8 mouse cellular contexts compared by ENCODE assay signal in genomic region chr2:156614258-156614556, GRCm38 (mm10). TPM values are rescaled to one million over a fixed set of nuclear protein-coding genes. Genes with fewer than 3 reads are reported as not detected.
DNase-seq lines count a peak whose midpoint lies in the region; ATAC-seq and TF ChIP-seq lines count a peak whose summit lies in the region.

No protein-coding gene starts in this region.

- H3K36me3 ChIP-seq in heart, postnatal 0 days (replicated peaks; ENCODE audit: control insufficient read depth, insufficient read depth, low read length): no peaks in the 10 kb centered on the region
- H3K36me3 ChIP-seq in midbrain, embryonic 13.5 days: no peaks in the 10 kb centered on the region

- WGBS in heart, postnatal 0 days: under 1% methylated on average over 18 of the region's 18 CpGs
- 0% methylated on average over 18 of the region's 18 CpGs for WGBS in midbrain, embryonic 13.5 days

- peak overlapping the region; percentile 98 for H3K4me2 ChIP-seq in heart, postnatal 0 days (ENCODE audit: low read depth, low read length)
- H3K4me2 ChIP-seq in midbrain, embryonic 13.5 days (replicated peaks): peak overlapping the region; percentile 97

- H3K4me1 ChIP-seq in heart, postnatal 0 days (ENCODE audit: control insufficient read depth, insufficient read depth): peaks cover 14% of the 10 kb centered on the region
- H3K4me1 ChIP-seq in midbrain, embryonic 13.5 days (replicated peaks): peaks cover 30% of the 10 kb centered on the region

- H3K27ac ChIP-seq in gastrocnemius, adult 2 months: no peak overlapping the region
- H3K27ac ChIP-seq in heart, postnatal 0 days (ENCODE audit: low read depth): no peak overlapping the region
- H3K27ac ChIP-seq in midbrain, embryonic 13.5 days: peak overlapping the region; percentile 53

- no peak for ATAC-seq in heart, postnatal 0 days (ENCODE audit: insufficient read depth, low read depth)
- peak; percentile 22 for ATAC-seq in midbrain, embryonic 13.5 days

- intact Hi-C loops in gastrocnemius, adult 2 months (cut with DNase I): no loop called here
- intact Hi-C loops in gastrocnemius, postnatal 14 days (cut with DNase I; ENCODE audit: low total_unique reads): no loop called here

- peak overlapping the region; percentile 81 for H3K4me3 ChIP-seq in gastrocnemius, adult 2 months
- H3K4me3 ChIP-seq in heart, postnatal 0 days (ENCODE audit: low read depth, low read length): peak overlapping the region; percentile 70
- peak overlapping the region; percentile 84 for H3K4me3 ChIP-seq in midbrain, embryonic 13.5 days (replicated peaks)

- H3K27me3 ChIP-seq in heart, postnatal 0 days (ENCODE audit: control insufficient read depth, insufficient read depth, low read length): peaks cover 79% of the 10 kb centered on the region
- peaks cover 66% of the 10 kb centered on the region for H3K27me3 ChIP-seq in midbrain, embryonic 13.5 days

- no peak for TF ChIP-seq EP300 in heart, postnatal 0 days (IDR thresholded peaks at IDR 0.05; ENCODE audit: low read depth)

- no peak for TF ChIP-seq CTCF in gastrocnemius, adult 2 months (IDR thresholded peaks at IDR 0.05)
- TF ChIP-seq CTCF in heart, postnatal 0 days (IDR thresholded peaks at IDR 0.05; ENCODE audit: low read depth): no peak

- H3K9me3 ChIP-seq in heart, postnatal 0 days (replicated peaks; ENCODE audit: control insufficient read depth, low read length): no peaks in the 10 kb centered on the region
- no peaks in the 10 kb centered on the region for H3K9me3 ChIP-seq in midbrain, embryonic 13.5 days

- peak overlapping the region; percentile 70 for H3K9ac ChIP-seq in heart, postnatal 0 days (replicated peaks; ENCODE audit: low read depth, low read length)
- H3K9ac ChIP-seq in midbrain, embryonic 13.5 days (replicated peaks): peak overlapping the region; percentile 83

- DNase-seq in gastrocnemius, adult 2 months: no peak
- no peak for DNase-seq in gastrocnemius, postnatal 14 days
- DNase-seq in right cerebral cortex, postnatal 10 days (ENCODE audit: low spot score in 2 of 2): peak; percentile 51 to 61
- DNase-seq in right cerebral cortex, adult 2 months (ENCODE audit: low spot score in 2 of 2): no peak
- DNase-seq in heart, postnatal 0 days (ENCODE audit: low spot score): no peak
- no peak for DNase-seq in gastrocnemius, postnatal 4 days (ENCODE audit: low spot score in 2 of 2)
- no peak for DNase-seq in frontal cortex, adult 2 months (ENCODE audit: extremely low spot score in 1 of 2, low spot score in 1 of 2)

RNA-seq across cellular contexts. Expression of gene Dlgap4, which starts 0.7 kb away (rescaled TPM):
- 10 to 100 TPM; 43.5 to 55.3 TPM for total RNA-seq in gastrocnemius, adult 2 months (2021)
- total RNA-seq in gastrocnemius, postnatal 14 days (2021): 10 to 100 TPM; 54.6 to 77.3 TPM
- 58.5 and 68.6 TPM in 2 replicates for total RNA-seq in heart, postnatal 0 days (2014; rRNA removed; ENCODE audit: low replicate concordance)
- 45.7 and 51.3 TPM in 2 replicates for polyA plus RNA-seq in heart, postnatal 0 days (2015; fragmentation: Nextera tagmentation; extraction: Ambion mirVana)
- 242 and 244 TPM in 2 replicates for polyA plus RNA-seq in midbrain, embryonic 13.5 days (2015; fragmentation: Nextera tagmentation; extraction: Ambion mirVana)
- 10 to 100 TPM; 81.1 to 93.7 TPM for total RNA-seq in gastrocnemius, postnatal 4 days (2021)
- polyA plus RNA-seq in frontal cortex, adult 2 months (2012; rRNA removed): 234 and 261 TPM in 2 replicates

Comparison
In these comparisons a context has a peak if more than half of its experiments do, and no peak if none do; other contexts are left out.
1. DNase-seq: peak in right cerebral cortex, postnatal 10 days (2 of 2); none in gastrocnemius, adult 2 months (single experiment), gastrocnemius, postnatal 14 days (single experiment), right cerebral cortex, adult 2 months (0 of 2), heart, postnatal 0 days (single experiment), gastrocnemius, postnatal 4 days (0 of 2) and frontal cortex, adult 2 months (0 of 2).
2. Peak in every context shown above with its lines, with median percentiles within 50 percentile points of each other: H3K4me3 ChIP-seq.